Mouse (Mus musculus) telencephalon, adult 2 months (tissue): ENCODE measurements around the gene Zdhhc14.

Experiments
- DNase-seq: peaks from one replicate; pipeline ENCODE4 v3.0.0-alpha.2; 2011; ENCODE audit warnings: low read depth, low spot score

Zdhhc14 gene

GRCm38 (mm10) chr17:5553556-5553955, 61.2 kb downstream of the Zdhhc14 start:
- no peak for DNase-seq

GRCm38 (mm10) chr17:5554573-5554972, 62.2 kb downstream of the Zdhhc14 start:
- no peak for DNase-seq

GRCm38 (mm10) chr17:5556568-5556967, 64.2 kb downstream of the Zdhhc14 start:
- DNase-seq: no peak

DNA sequence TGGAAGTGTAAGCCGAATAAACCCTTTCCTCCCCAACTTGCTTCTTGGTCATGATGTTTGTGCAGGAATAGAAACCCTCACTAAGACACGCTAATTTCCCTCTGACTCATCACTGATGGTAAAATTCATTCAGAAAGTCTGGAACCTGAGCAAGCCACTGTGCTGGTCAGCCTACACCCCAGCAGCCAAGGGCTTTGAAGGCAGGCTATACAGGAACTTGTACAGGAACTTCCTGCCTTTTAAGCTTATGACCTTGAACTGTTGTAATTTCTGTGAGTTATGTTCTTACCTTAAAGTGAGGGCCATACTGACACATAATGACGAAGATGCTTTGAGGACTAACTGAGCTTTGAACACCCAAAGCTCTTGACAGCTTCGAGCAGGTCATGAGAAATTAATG, 67.9 kb downstream of the Zdhhc14 start:
- DNase-seq: no peak

- no peak for DNase-seq
Observed at GRCm38 (mm10) chr17:5563108-5563507, 70.8 kb downstream of the Zdhhc14 start.

GRCm38 (mm10) chr17:5566006-5566405, 73.6 kb downstream of the Zdhhc14 start:
- DNase-seq: no peak

DNA sequence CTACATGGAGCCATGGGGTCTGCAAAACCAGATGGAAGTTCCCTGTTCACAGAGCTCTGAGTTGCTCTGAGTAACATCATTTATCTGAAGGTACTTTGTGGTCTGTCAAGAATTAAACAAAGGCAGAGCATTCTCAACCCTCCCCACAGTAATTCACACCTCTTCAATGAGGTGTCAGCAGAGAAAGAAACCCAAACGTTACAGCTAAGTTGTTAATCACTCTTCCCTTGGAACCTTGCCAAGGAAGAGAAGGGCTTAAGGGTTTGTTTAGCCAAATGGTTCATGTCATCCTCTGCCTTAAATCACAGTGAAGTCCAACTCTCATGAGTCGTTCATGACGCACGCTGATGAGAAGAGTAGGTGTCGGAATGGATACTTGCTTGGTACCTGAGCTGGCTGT, 75.6 kb downstream of the Zdhhc14 start:
- DNase-seq: no peak

GRCm38 (mm10) chr17:5569131-5570030, 77.0 kb downstream of the Zdhhc14 start:
- DNase-seq: no peak

- DNase-seq: no peak
Observed at GRCm38 (mm10) chr17:5572096-5572730, 79.9 kb downstream of the Zdhhc14 start.

DNA sequence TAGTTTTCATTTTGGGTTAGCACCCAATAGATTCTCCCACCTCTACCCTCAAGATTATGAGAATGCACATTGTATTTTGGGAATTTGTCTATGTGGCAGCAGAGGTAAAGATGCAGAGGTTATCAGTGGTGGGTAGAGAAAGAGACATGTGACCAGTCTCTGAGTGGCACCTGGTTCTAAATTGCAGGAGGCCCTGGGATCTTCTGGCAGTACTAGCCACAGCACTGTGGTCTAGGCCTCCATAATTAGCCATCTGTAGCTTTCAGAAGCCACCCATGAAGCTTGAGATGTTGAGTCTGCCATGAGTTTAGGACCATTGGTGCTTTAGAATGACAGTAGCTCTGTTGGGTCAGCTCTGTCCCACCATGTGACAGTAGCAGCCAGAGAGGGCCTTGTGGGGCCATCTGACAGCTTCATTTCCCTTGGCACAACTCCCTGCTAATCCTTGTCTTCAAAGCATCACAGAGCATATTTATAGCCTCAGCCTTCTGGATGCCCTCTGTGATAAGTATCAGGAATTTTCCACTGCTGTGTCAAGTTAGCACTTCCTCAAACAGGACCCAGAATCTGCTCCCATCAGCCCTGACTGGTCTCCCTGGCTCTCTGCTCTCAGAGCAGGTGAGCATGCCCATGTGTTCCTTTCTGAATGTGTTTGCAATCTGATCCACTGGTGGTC, 80.5 kb downstream of the Zdhhc14 start:
- no peak for DNase-seq

DNA sequence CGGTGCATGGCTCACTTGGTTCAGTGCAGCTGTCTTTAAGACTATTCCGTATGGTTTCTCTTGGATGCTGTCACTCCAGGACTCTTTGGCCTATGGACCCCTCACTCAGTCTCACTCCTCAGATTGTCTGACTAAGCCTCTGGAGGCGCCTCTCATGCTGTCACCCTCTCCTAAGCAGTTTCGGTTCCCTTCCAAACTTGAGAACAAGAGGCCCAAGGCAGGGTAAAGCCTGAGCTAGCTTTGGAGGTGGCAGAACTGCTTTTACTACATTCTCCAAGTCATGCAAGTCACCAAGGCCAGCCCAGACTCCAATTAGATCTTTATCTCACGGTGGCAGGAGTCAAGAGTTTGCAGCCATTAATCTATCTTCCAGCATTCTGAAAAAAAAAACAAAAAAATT, 82.3 kb downstream of the Zdhhc14 start:
- no peak for DNase-seq

DNA sequence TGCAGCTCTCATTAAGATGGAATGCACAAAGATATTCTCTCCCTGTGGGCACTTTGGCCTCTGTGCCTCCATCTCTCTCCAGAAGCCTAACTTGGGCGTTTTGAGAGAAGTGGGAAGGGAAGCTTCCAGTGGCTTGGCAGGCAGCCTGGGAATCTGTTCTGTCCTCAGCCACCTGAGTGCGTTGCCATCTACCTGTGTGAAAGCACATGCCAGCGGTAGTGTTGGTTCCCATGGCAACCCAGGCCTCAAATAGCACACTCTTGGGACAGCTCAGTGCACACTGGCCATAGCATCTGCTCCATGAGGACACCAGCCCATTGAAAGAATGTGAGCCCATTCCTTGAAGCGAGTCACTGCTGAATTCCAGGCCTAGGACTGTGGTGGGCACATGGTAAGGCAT, 83.2 kb downstream of the Zdhhc14 start:
- no peak for DNase-seq

- DNase-seq: no peak
Observed at GRCm38 (mm10) chr17:5582232-5582631, 89.9 kb downstream of the Zdhhc14 start.

- DNase-seq: no peak
Observed at GRCm38 (mm10) chr17:5582937-5583336, 90.6 kb downstream of the Zdhhc14 start.

GRCm38 (mm10) chr17:5583472-5584145, 91.3 kb downstream of the Zdhhc14 start:
- DNase-seq: no peak

DNA sequence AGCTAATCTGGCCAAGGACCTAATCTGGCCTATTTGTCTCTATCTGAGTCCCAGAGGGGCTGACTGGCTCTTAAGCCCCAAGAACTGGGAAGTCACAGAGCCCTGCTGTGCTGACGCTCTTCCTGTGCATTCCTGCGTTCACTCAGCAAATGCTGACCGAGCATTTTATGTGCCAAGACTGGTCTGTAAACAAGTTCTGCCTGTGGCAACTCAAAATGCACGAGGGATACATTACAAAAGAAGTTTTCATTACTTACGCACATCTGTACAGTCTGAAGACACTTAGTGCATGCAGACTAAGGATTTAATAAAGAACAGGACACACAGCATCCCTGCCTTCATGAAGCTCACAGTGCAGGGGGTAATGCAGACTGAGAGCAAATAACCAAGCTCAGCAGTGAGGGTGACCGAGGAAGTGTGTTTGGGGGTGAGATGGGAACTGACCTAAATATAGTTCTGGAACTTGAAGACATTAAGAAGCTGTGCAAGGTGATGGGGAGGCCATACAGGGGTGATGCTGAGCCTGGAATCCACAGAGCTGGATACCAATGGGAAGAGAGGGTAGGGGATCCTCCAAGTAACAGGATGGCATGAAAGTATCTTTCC, 99.3 kb downstream of the Zdhhc14 start:
- DNase-seq: peak; percentile 56

DNA sequence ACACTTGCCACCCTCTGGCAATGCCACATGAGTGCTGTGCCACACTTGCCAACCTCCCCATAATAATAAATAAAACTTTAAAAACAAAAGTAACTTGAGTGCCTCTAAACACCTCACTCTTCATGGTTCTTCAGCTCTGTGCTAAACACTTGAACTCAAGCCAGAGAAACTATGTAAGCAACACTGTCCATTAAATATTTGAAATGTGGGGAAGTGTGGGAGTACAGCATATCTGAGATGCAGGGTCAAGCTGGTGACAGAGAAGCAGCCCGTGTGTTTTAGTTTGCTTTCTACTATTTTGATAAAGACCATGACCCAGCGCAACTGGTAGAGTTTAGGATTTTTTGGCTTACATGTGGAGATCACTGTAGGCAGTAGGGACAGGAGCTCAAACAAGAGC, 100.7 kb downstream of the Zdhhc14 start:
- DNase-seq: no peak

GRCm38 (mm10) chr17:5595068-5595467, 102.7 kb downstream of the Zdhhc14 start:
- no peak for DNase-seq

DNA sequence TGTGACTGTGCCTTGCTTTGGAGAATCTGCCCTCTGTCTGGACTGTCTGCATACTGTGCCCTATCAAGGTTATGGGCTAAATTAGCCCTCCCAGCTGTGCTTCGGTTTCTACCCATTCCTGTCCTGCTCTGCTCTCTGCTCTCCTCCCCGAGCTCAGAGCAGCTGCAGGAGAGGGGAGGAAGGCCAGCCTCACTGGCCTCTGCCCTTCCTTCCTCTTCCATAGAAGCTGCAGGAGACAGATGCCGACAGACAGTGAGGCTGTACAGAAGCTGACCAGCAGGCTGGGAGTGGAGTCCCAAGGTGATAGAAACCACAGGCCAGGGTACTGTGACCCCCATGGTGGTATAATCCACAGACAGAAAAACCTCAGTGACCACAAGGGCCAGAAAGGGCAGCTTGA, 104.1 kb downstream of the Zdhhc14 start:
- no peak for DNase-seq

- DNase-seq: no peak
Observed at GRCm38 (mm10) chr17:5598999-5599398, 106.6 kb downstream of the Zdhhc14 start.

GRCm38 (mm10) chr17:5600505-5601027, 108.2 kb downstream of the Zdhhc14 start:
- DNase-seq: no peak
